Mouse (Mus musculus): ENCODE data around the gene Ovol2. TPM values are rescaled to one million over a fixed set of nuclear protein-coding genes. Genes with fewer than 3 reads are reported as not detected.

The Ovol2 gene
- total RNA-seq, 2 experiments from 2014 or later = not detected

- no peak for DNase-seq
Observed at GRCm38 (mm10) chr2:144267004-144267730, 64.8 kb downstream of the Ovol2 start.

GRCm38 (mm10) chr2:144265916-144266683 is 65.8 kb downstream of the Ovol2 start:
- DNase-seq = peak in 1 of 2 experiments; percentile 33

- no peak for DNase-seq
Observed at GRCm38 (mm10) chr2:144265120-144265488, 66.8 kb downstream of the Ovol2 start.

- DNase-seq = no peak
Observed at GRCm38 (mm10) chr2:144264398-144265119, 67.4 kb downstream of the Ovol2 start.

- no peak for DNase-seq
Observed at GRCm38 (mm10) chr2:144262837-144263236, 69.1 kb downstream of the Ovol2 start.

Other genes starting within 250 kb of the Ovol2 start
- gene Mgme1, start 61.5 kb downstream of the Ovol2 start, total RNA-seq (2021) = 10 to 100 TPM; 20.4 to 21.7 TPM
- 100 to 1,000 TPM in 1 of 2 experiments, 10 to 100 TPM in 1; 93.4 to 105 TPM for gene Snx5, start 61.2 kb downstream of the Ovol2 start, total RNA-seq (2021)
- gene Kat14, start 36.8 kb upstream of the Ovol2 start, total RNA-seq (2021) = 10 to 100 TPM; 21.4 to 29.6 TPM
- 1 to 10 TPM; 3.2 to 6.4 TPM for gene Pet117, start 36.9 kb upstream of the Ovol2 start, total RNA-seq (2021)
- gene Dzank1, start 195.3 kb upstream of the Ovol2 start, total RNA-seq (2021) = 1 to 10 TPM; 2.4 to 2.7 TPM
- 10 to 100 TPM; 22.2 to 22.3 TPM for gene Polr3f, start 195.6 kb upstream of the Ovol2 start, total RNA-seq (2021)
- 10 to 100 TPM; 30.4 to 32.7 TPM for gene Rbbp9, start 218.7 kb upstream of the Ovol2 start, total RNA-seq (2021)
- 100 to 1,000 TPM in 1 of 2 experiments, 10 to 100 TPM in 1; 89.6 to 101 TPM for gene Sec23b, start 224.1 kb upstream of the Ovol2 start, total RNA-seq (2021)